Mouse (Mus musculus) cerebellum, adult 2 months (tissue): Measurements from ENCODE around the gene Spata13.

Experiments used
- CTCF ChIP-seq: fragments of 200-500 bp; IDR thresholded peaks from 2 replicates; pipeline ENCODE4 v1.5.1; 2011; ENCODE audit warnings: low read depth, mild to moderate bottlenecking, control low read depth, low read length, moderate library complexity, borderline replicate concordance; ENCODE audit not compliant: insufficient read depth
- POLR2A ChIP-seq: fragments of 200-500 bp; IDR thresholded peaks from 2 replicates; pipeline ENCODE4 v1.6.1; 2011; ENCODE audit warnings: low read length, control low read depth, borderline replicate concordance; ENCODE audit not compliant: insufficient read depth

DNA sequence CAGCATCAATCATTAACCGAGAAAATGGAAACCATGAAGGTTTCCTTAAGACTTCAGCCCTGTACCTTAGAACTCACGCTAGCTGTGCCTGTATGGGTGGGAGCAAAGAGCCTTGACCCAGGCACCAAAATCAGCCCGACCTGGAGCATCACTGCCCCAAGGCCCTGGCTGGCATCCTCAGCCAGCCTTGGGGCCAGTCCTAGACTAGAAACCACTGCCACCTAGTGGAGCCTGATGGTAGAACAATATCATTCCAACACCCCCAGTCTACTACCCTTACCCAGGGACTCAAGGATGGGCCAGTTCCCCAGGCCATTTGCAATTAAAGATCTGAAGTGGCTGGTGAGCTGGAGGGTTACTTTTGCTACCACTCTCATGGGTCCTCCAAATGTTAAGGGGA lies 156.3 kb downstream of the Spata13 start:
- TF ChIP-seq CTCF (peak; percentile 73), POLR2A (no peak)
